Mouse (Mus musculus) frontal cortex, adult (tissue): ENCODE measurements around the gene Naa35.

Experiments used
- ATAC-seq: cut with Nextera tagmentation; 2 replicates; pipeline ENCODE4 v1.9.2; 2017; ENCODE audit warnings: mild to moderate bottlenecking, moderate library complexity, mixed read lengths; ENCODE audit not compliant: low TSS enrichment

Naa35 gene

DNA sequence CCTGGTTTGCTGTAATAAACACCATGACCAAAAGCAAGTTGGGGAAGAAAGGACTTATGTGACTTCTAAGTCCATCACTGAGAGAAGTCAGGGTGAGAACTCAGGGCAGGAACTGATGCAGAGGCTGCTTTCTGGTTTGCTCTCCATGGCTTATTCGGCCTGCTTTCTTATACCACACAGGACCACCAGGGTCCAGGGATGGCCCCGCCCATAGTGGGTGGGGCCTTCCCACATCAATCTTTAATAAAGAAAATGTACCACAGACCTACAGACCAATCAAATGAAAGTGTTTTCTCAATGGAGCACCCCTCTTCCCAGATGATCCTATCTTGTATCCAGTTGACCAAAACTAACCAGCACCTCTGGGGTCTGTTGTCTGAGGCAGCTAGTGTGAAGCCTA, 86.5 kb downstream of the Naa35 start:
- no peak for ATAC-seq

DNA sequence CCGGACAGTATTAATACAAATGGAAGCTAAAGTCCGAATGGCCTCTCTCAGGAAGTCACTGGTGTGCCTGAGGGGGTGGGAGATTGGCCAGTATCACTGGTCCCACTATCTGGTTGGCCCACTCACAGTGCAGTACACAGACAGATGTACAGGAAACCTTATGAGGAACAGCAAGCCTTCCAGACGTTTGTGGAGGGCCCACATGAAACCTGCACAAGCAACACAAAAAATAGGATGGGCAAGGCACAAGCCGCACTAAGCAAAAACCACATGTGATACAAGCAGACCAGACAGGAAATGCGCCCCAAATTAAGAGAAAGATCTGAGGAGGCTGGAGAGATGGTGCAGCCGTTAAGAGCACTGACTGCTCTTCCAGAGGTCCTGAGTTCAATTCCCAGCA, 87.2 kb downstream of the Naa35 start:
- no peak for ATAC-seq

- no peak for ATAC-seq
These were observed 88.5 kb downstream of the Naa35 start for GRCm38 (mm10) chr13:59673597-59673996.

DNA sequence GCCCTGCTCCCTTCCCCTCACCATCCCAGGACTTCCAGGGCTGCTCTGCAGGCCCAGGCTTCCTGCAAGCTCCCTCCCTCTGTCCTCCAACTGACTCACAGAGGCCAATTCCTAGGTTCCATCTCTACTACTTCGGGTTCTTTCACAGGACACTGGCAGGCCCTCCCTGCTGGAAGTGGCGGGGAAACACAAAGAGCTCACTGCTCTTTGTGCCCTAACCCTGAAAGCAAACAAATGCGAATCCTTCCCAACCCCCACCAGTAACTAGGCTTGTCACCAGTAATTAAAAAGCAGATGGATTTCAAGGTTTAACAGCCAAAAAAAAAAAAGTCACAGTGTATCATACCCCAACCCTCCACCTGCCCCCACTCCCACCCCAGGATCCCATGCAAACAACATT, 89.2 kb downstream of the Naa35 start:
- no peak for ATAC-seq

GRCm38 (mm10) chr13:59674761-59675150, 89.7 kb downstream of the Naa35 start:
- ATAC-seq: peak; percentile 27

DNA sequence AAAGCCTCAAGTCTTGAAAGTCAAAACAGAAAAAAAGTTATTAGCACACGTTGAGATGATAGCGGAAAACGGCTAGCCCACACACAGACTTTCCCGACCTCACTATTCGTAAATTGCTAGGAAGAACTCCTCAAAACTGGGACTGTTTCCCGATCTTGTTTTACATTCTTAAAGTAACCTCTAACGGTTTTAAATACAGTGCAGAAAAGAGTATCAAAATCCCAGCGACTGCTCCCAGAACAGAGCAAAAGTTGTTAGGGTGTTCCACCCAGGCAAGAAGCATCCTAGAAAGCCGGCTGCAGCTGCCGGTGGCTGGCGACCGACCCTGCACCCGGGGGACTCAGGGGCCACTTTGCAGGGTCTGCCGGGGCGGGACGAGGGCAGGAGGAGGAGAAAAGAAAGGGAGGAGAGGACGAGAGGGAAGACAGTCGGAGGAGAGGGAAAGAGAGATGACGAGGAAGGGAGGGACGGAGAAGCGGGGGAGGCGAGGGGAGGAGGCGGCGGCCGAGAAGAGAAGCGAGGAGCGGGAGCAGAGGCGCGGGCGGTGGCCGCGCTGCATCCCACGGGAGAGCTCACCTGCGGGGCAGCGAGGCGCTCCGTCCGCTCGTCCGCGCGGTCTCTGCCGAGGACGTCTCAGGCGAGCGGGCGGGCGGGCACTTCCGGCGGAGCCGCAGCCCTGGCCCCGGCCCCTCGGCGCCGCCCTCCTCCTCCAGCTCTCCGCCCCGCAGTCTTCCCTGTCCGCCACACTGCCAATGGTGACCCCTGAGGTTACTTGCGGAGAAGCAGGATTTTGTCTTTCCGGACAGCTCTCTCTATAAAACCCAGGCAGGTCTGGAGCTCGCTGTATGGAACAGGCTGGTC, 90.3 kb downstream of the Naa35 start, which contains the start of gene Golm1:
Golm1 (minus strand) TSS at position 661 of the 861 bp plus-strand sequence.
- ATAC-seq: peak; percentile 45

- ATAC-seq: peak; percentile 58; the same call in 1 of the 2 replicates
These were observed 91.5 kb downstream of the Naa35 start for GRCm38 (mm10) chr13:59676316-59677229.

DNA sequence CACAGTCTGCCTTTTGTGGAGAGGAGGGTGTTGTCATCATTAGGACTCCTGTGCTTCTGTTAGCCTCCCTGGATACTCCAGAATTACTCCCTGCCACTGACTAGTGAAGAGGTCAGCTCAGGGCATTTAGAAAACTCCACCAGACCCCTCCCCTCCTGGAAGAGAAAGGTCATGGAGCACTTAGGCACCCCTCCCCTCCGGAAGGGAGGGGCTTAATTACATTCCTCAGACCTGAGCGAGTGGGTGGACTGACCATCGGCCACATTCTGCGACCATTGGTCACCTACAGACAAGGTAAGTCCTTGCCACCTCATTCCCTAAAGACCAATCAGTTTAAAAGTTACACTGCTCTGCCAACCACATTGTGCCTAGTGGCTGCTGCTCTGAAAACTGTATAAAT, 94.2 kb downstream of the Naa35 start:
- no peak for ATAC-seq

GRCm38 (mm10) chr13:59679908-59680307, 94.8 kb downstream of the Naa35 start:
- ATAC-seq: no peak

GRCm38 (mm10) chr13:59682629-59683028, 97.6 kb downstream of the Naa35 start:
- no peak for ATAC-seq

GRCm38 (mm10) chr13:59685236-59685635, 100.2 kb downstream of the Naa35 start:
- ATAC-seq: no peak
